Mouse (Mus musculus) forebrain, embryonic 11.5 days (tissue): Measurements from ENCODE around the gene Cd70. TPM values are rescaled to one million over a fixed set of nuclear protein-coding genes. Genes with fewer than 3 reads are reported as not detected.

Source experiments
- ATAC-seq: fragments of 200-750 bp; cut with Nextera tagmentation; replicated peaks from 2 replicates; pipeline ENCODE4 v1.8.0; 2017; ENCODE audit warnings: moderate TSS enrichment; ENCODE audit not compliant: low FRiP score
- DNase-seq: peaks from one replicate; pipeline ENCODE4 v3.0.0-alpha.2; 2017; ENCODE audit warnings: low spot score
- H3K27ac ChIP-seq: fragments of 300-500 bp; sonication (generic); 2 replicates; pipeline ENCODE4 v1.5.1; 2014; ENCODE audit warnings: low read depth, low read length
- H3K27me3 ChIP-seq: fragments of 300-500 bp; sonication (generic); 2 replicates; pipeline ENCODE4 v1.6.1; 2014; ENCODE audit warnings: mild to moderate bottlenecking, low read length, mixed read lengths; ENCODE audit not compliant: control insufficient read depth, insufficient read depth
- H3K36me3 ChIP-seq: fragments of 300-500 bp; sonication (generic); 2 replicates; pipeline ENCODE4 v1.6.1; 2014; ENCODE audit warnings: mild to moderate bottlenecking, low read length, moderate library complexity, mixed read lengths; ENCODE audit not compliant: control insufficient read depth, insufficient read depth
- H3K4me1 ChIP-seq: fragments of 300-500 bp; sonication (generic); replicated peaks from 2 replicates; pipeline ENCODE4 v1.6.1; 2014; ENCODE audit warnings: low read length, mixed read lengths; ENCODE audit not compliant: control insufficient read depth, insufficient read depth
- H3K4me2 ChIP-seq: fragments of 300-500 bp; sonication (generic); 2 replicates; pipeline ENCODE4 v1.6.1; 2014; ENCODE audit warnings: low read depth, mild to moderate bottlenecking, low read length, moderate library complexity, mixed read lengths; ENCODE audit not compliant: severe bottlenecking
- H3K4me3 ChIP-seq: fragments of 300-500 bp; sonication (generic); 2 replicates; pipeline ENCODE4 v1.5.1; 2014; ENCODE audit warnings: low read depth, low read length
- H3K9ac ChIP-seq: fragments of 300-500 bp; sonication (generic); 2 replicates; pipeline ENCODE4 v1.6.1; 2014; ENCODE audit warnings: low read length
- H3K9me3 ChIP-seq: fragments of 300-500 bp; sonication (generic); 2 replicates; pipeline ENCODE4 v1.6.1; 2016; ENCODE audit warnings: low read length, mixed read lengths; ENCODE audit not compliant: control insufficient read depth
- WGBS: fragments of 180-500 bp; shearing (Covaris S2); extraction: QIAGEN DNeasy Blood & Tissue Kit; methylation state at CpG from one replicate; pipeline ENCODE4 v1.1.7; 2014; 5-methylcytosine and 5-hydroxymethylcytosine counted together
- polyA plus RNA-seq: library from polyadenylated mRNA; unstranded; fragments of >200 nt; fragmentation: Nextera tagmentation; extraction: Ambion mirVana; gene quantifications from 2 replicates; pipeline ENCODE4 v1.2.1, GENCODE M21; 2014

Cd70 gene
- polyA plus RNA-seq: not detected in 2 replicates

GRCm38 (mm10) chr17:57148994-57149803 lies at the start of gene Cd70:
Gene Cd70, minus strand, starts transcription at chr17:57149777.
- Histone ChIP-seq H3K27me3 (peaks cover 24% of the 10 kb centered on the region), H3K27ac (no peak within 1 kb of the TSS), H3K4me2 (peak within 1 kb of the TSS; percentile 56), H3K4me1 (no peaks in the 10 kb centered on the region), H3K36me3 (no peaks in the 10 kb centered on the region), H3K4me3 (peak within 1 kb of the TSS; percentile 26), H3K9me3 (no peaks in the 10 kb centered on the region), H3K9ac (peak within 1 kb of the TSS; percentile 32)
- WGBS: 3% methylated on average over 39 of the region's 39 CpGs
- ATAC-seq (no peak), DNase-seq (no peak)

DNA sequence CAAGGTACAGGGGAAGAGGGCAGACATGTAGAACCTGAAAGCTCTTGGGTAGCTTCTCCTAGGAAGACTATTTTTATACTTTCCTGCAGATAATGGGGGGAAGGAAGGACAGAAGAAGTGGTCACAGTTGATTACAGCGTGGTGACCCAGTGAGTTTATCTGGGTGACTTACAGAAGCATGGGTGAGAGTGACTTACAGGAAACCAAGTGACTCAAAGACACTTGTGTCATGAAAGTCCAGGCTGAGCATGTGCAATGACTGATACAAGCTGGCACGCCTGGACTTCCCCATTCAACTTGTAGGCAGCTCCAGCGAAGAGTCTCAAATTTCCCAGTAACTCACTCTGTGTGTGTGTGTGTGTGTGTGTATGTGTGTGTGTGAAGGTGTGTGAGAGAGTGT lies 48.7 kb upstream of the Cd70 start:
- WGBS: 90% methylated on average over 3 of the region's 3 CpGs

DNA sequence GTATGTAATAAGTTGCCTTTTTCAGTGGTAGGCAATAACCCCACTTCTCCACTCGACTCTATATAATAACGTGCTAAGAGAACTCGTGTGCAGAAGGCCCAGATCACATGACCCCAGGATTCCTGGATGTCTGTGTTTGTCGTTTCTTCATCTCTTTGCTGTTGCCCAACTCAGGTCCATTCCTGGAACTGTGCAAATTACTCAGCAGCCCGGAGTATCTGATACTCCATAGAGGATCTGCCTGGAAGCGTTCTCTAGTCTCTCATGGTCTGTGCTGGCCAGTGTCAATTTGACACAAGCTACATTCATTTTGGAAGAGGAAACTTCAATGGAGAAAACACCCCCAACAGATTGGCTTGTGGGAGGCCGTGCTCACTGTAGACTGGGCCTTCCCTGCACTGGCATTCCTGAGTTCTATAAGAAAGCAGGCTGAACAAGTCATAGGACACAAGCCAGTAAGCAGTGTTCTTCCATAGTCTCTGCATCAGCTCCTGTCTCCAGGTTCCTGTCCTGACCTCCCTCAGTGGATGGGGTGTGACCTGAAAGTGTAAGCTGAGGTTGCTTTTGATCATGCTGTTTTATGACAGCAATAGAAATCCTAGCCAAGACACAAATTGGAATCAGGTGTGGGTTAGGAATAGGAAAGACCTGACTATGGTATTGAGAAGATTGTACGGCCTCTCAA lies 45.9 kb upstream of the Cd70 start:
- H3K4me1 ChIP-seq: no peaks in the 10 kb centered on the region
- no peaks in the 10 kb centered on the region for H3K9me3 ChIP-seq
- WGBS: 79% methylated on average over 8 of the region's 8 CpGs
- no peaks in the 10 kb centered on the region for H3K27me3 ChIP-seq
- no peak overlapping the region for H3K9ac ChIP-seq
- ATAC-seq (no peak), DNase-seq (no peak)
- H3K4me3 ChIP-seq: no peak overlapping the region
- no peak overlapping the region for H3K4me2 ChIP-seq
- no peak overlapping the region for H3K27ac ChIP-seq
- H3K36me3 ChIP-seq: no peaks in the 10 kb centered on the region

More for the DNA sequence above, 48.7 kb upstream of the Cd70 start:
- Histone ChIP-seq H3K36me3 (no peaks in the 10 kb centered on the region), H3K27me3 (no peaks in the 10 kb centered on the region), H3K27ac (no peak overlapping the region), H3K4me2 (no peak overlapping the region), H3K4me1 (no peaks in the 10 kb centered on the region), H3K4me3 (no peak overlapping the region), H3K9me3 (no peaks in the 10 kb centered on the region), H3K9ac (no peak overlapping the region)
- DNase-seq (no peak), ATAC-seq (no peak)

GRCm38 (mm10) chr17:57194771-57195170 lies 45.2 kb upstream of the Cd70 start:
- no peak for ATAC-seq

GRCm38 (mm10) chr17:57194041-57194507 lies 44.5 kb upstream of the Cd70 start, which contains the start of gene Tnfsf14:
Gene Tnfsf14, minus strand, starts transcription at chr17:57194177.
- H3K4me1 ChIP-seq: no peaks in the 10 kb centered on the region
- no peaks in the 10 kb centered on the region for H3K36me3 ChIP-seq
- 79% methylated on average over 11 of the region's 11 CpGs for WGBS
- no peak for DNase-seq
- no peak for ATAC-seq
- H3K4me3 ChIP-seq: no peak within 1 kb of the TSS
- no peak within 1 kb of the TSS for H3K9ac ChIP-seq
- H3K27me3 ChIP-seq: no peaks in the 10 kb centered on the region
- H3K4me2 ChIP-seq: no peak within 1 kb of the TSS
- H3K9me3 ChIP-seq: no peaks in the 10 kb centered on the region
- H3K27ac ChIP-seq: no peak within 1 kb of the TSS

More at GRCm38 (mm10) chr17:57194771-57195170, 45.2 kb upstream of the Cd70 start:
- Histone ChIP-seq H3K36me3 (no peaks in the 10 kb centered on the region), H3K27ac (no peak overlapping the region), H3K4me2 (no peak overlapping the region), H3K27me3 (no peaks in the 10 kb centered on the region), H3K9me3 (no peaks in the 10 kb centered on the region), H3K9ac (no peak overlapping the region), H3K4me1 (no peaks in the 10 kb centered on the region), H3K4me3 (no peak overlapping the region)
- 88% methylated on average over 3 of the region's 3 CpGs for WGBS
- DNase-seq: no peak

DNA sequence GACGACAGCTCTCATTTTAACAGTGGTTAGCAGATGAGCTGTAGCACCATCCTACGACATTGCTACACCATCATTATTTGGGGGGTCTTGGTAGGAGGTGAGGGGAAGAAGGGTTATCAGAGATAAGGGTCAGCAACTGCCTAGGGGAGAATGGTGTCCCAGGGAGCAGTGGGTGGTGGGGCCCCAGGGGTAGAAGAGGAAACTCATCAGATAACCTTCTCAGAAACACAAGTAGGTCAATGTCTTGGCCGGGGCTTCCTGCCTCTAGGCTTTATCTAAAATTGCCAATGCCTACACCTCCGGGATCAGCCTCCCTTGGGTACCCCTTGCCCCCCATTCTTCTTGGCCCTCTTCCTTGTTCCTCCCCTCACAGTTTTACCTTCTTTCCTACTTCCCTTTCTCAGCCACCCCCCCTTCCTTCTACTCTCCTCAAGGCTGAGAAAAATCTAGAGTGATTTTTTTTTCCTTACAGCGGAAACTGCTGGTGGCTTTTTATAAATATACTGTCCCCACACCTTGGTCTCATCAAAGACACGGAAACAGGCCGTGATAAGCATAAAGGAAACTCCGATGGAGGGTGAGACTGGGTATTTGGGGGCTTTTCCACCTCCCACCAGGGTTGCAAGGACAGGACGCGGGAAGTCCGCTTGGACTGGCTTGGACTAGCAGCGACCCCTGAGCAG lies 39.1 kb upstream of the Cd70 start:
- no peaks in the 10 kb centered on the region for H3K4me1 ChIP-seq
- ATAC-seq (no peak), DNase-seq (no peak)
- no peaks in the 10 kb centered on the region for H3K36me3 ChIP-seq
- H3K27me3 ChIP-seq: no peaks in the 10 kb centered on the region
- no peak overlapping the region for H3K9ac ChIP-seq
- H3K4me3 ChIP-seq: no peak overlapping the region
- no peak overlapping the region for H3K27ac ChIP-seq
- no peaks in the 10 kb centered on the region for H3K9me3 ChIP-seq
- 88% methylated on average over 12 of the region's 12 CpGs for WGBS
- H3K4me2 ChIP-seq: no peak overlapping the region

- Histone ChIP-seq H3K4me1 (no peaks in the 10 kb centered on the region), H3K4me3 (no peak overlapping the region), H3K4me2 (no peak overlapping the region), H3K27me3 (no peaks in the 10 kb centered on the region), H3K36me3 (no peaks in the 10 kb centered on the region), H3K9ac (no peak overlapping the region), H3K27ac (no peak overlapping the region), H3K9me3 (no peaks in the 10 kb centered on the region)
- ATAC-seq (no peak), DNase-seq (no peak)
- 78% methylated on average over 2 of the region's 2 CpGs for WGBS
These were observed 36.1 kb upstream of the Cd70 start for GRCm38 (mm10) chr17:57185641-57186040.

GRCm38 (mm10) chr17:57182871-57183270 lies 33.3 kb upstream of the Cd70 start:
- no peak overlapping the region for H3K9ac ChIP-seq
- no peaks in the 10 kb centered on the region for H3K4me1 ChIP-seq
- H3K4me3 ChIP-seq: no peak overlapping the region
- no peak for DNase-seq
- H3K27ac ChIP-seq: no peak overlapping the region
- no peak for ATAC-seq
- no peaks in the 10 kb centered on the region for H3K27me3 ChIP-seq
- no peak overlapping the region for H3K4me2 ChIP-seq
- WGBS: 74% methylated on average over 3 of the region's 3 CpGs
- H3K9me3 ChIP-seq: no peaks in the 10 kb centered on the region
- no peaks in the 10 kb centered on the region for H3K36me3 ChIP-seq
